Mouse (Mus musculus) B cell, adult 2 months (primary cell): ENCODE measurements around the gene Tatdn2.
"Not testable (repeated sequence)": the region's sequence is repeated elsewhere in the genome, so short reads cannot be mapped to it uniquely, and the experiment has no call there.

Experiments used
- DNase-seq, 2 experiments: peaks; one replicate each; pipeline ENCODE4 v3.0.0; 2022

The Tatdn2 gene

GRCm38 (mm10) chr6:113672029-113672428 lies 24.8 kb upstream of the Tatdn2 start:
- not testable (repeated sequence) for DNase-seq

GRCm38 (mm10) chr6:113672989-113673388 lies 23.9 kb upstream of the Tatdn2 start:
- DNase-seq: no peak

- DNase-seq: no peak
Measured at GRCm38 (mm10) chr6:113675234-113675633, 21.6 kb upstream of the Tatdn2 start.

GRCm38 (mm10) chr6:113675991-113676390 lies 20.9 kb upstream of the Tatdn2 start:
- no peak for DNase-seq

GRCm38 (mm10) chr6:113677070-113677734 lies 19.6 kb upstream of the Tatdn2 start:
- DNase-seq: peak; percentile 60 to 64

- DNase-seq: no peak
Measured at GRCm38 (mm10) chr6:113678246-113679012, 18.4 kb upstream of the Tatdn2 start.

GRCm38 (mm10) chr6:113679993-113680566 lies 16.8 kb upstream of the Tatdn2 start:
- no peak for DNase-seq

- peak; percentile 95 to 96 for DNase-seq
Measured at GRCm38 (mm10) chr6:113681271-113681670, 15.6 kb upstream of the Tatdn2 start.

- no peak for DNase-seq
Measured at GRCm38 (mm10) chr6:113683081-113683825, 13.6 kb upstream of the Tatdn2 start.

- no peak for DNase-seq
Measured at GRCm38 (mm10) chr6:113686551-113687125, 10.2 kb upstream of the Tatdn2 start.

- no peak for DNase-seq
Measured at GRCm38 (mm10) chr6:113690008-113690399, 6.8 kb upstream of the Tatdn2 start.

- DNase-seq: no peak
Measured at GRCm38 (mm10) chr6:113690400-113691083, 6.3 kb upstream of the Tatdn2 start.

GRCm38 (mm10) chr6:113691084-113691462 lies 5.8 kb upstream of the Tatdn2 start:
- no peak for DNase-seq

GRCm38 (mm10) chr6:113692661-113693133 lies 4.2 kb upstream of the Tatdn2 start:
- DNase-seq: peak; percentile 72 to 79

GRCm38 (mm10) chr6:113693377-113693776 lies 3.5 kb upstream of the Tatdn2 start:
- DNase-seq: no peak

- no peak for DNase-seq
Measured at GRCm38 (mm10) chr6:113695203-113695602, 1.6 kb upstream of the Tatdn2 start.

GRCm38 (mm10) chr6:113695766-113696355 lies 989 bp upstream of the Tatdn2 start:
- peak in 1 of 2 experiments; percentile 24 for DNase-seq

GRCm38 (mm10) chr6:113697222-113698205 lies 664 bp downstream of the Tatdn2 start:
- peak; percentile 43 to 52 for DNase-seq

- DNase-seq: no peak
Measured at GRCm38 (mm10) chr6:113712718-113713117, 15.9 kb downstream of the Tatdn2 start.

GRCm38 (mm10) chr6:113713389-113713788 lies 16.5 kb downstream of the Tatdn2 start:
- not testable (repeated sequence) for DNase-seq
